Mouse (Mus musculus): ENCODE data around the gene Tcl1b4. TPM values are rescaled to one million over a fixed set of nuclear protein-coding genes. Genes with fewer than 3 reads are reported as not detected.

Gene Tcl1b4
- not detected in 2 replicates for polyA plus RNA-seq (2015; fragmentation: Nextera tagmentation; extraction: Ambion mirVana)

DNA sequence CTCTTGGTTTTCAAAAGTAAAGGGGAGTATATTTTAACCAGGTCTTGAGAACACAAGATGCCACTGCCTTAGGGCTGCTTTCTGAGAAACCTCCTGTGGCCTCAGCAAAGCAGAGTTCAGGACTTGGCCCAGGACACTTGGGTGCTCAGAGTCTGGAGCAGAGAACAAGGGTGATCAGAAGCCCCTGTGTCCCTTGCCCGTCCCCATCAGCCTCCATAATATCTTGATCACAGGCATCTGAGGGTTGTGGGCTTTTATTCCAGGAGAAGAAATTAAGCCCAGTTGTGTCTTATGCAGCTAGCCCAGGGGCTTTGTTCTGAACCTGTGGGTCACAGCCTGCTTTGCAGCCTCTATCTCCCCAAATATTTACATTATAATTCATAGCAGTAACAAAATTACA, at the start of gene Tcl1b4:
Tcl1b4 (plus strand) TSS at position 301 of the 400 bp plus-strand sequence.

DNA sequence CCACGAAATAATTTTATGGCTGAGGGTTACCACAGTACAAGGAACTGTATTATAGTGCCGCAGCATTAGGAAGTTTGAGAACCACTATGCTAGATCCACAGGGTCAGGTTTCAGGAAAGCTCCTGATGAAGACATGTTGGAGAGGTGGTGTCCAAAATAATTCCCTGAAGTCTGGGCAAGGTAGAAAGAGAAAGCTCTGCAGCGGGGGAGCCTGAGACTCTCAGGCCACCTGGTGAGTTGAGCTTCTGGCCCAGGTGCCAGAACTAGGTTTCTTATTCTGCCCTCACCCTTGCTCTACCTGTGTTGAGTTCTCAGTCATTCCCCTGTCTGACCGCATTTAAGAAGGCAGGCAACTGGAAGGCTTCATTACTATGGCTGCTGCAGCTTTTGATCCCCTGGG, 42.4 kb upstream of the Tcl1b4 start, which contains the start of gene Tcl1b1:
Tcl1b1 (plus strand) TSS at position 301 of the 400 bp plus-strand sequence.

DNA sequence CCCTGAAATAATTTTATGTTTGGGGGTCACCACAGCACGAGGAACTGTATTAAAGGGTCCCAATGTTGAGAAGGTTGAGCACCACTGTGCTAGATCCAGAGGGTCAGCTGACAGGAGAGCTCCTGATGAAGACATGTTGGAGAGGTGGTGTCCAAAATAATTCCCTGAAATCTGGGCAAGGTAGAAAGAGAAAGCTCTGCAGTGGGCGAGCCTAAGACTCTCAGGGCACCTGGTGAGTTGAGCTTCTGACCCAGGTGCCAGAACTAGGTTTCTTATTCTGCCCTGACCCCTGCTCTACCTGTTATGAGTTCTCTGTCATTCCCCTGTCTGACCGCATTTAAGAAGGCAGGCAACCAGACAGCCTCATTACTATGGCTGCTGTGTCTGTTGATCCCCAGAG, 25.7 kb upstream of the Tcl1b4 start, which contains the start of gene Tcl1b5:
Tcl1b5 (plus strand) TSS at position 301 of the 400 bp plus-strand sequence.

DNA sequence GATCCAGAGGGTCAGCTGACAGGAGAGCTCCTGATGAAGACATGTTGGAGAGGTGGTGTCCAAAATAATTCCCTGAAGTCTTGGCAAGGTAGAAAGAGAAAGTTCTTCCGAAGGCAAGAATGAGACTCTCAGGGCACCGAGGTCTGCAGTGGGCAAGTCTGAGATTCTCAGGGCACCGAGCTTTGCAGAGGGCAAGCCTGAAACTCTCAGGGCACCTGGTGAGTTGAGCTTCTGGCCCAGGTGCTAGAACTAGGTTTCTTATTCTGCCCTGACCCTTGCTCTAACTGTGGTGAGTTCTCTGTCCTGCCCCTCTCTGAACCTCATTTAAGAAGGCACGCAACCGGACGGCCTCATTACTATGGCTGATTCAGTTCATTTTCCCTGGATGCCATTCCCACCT, 11.0 kb upstream of the Tcl1b4 start, which contains the start of gene Tcl1b3:
Tcl1b3 (plus strand) TSS at position 301 of the 400 bp plus-strand sequence.

DNA sequence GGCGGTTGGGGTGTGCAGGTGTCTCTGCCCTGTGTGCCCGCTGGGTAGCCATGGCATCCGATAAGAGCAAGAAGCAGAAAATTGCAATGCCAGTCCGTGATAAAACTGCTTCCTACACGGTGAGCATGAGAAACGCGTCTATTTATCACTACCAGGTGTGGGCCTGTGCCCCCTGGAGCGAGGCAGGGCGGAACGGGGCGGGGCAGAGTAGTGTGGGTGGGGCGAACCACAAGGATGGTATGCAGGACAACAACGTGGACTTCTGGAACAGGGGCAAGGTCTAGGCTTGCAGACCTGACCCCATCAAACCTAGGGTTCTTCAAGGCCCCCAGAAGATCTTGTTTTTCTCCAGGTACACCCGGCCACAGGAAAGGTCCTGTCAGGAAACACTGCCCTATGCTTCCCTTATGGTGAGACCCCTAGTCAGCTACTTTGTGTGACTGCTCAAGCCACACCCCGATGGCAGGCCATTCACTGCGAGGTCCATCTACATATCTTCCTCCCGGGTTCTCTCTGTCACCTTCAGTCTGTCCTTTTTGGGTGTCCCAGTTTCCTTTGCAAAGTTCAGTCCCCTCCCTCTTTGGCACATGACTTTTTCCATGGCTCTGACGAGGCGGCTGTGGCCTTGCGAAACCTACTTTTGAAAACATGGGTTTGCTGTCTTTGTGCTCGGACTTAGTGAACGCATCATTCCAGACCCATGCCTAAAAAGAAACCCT, 21.0 kb downstream of the Tcl1b4 start, which contains the start of gene Tcl1:
Tcl1 (minus strand) TSS at position 193 of the 719 bp plus-strand sequence.

Other genes with a start within 250 kb of the Tcl1b4 start
- gene Syne3, start 192.1 kb upstream of the Tcl1b4 start, polyA plus RNA-seq (2015; fragmentation: Nextera tagmentation; extraction: Ambion mirVana) = 3.1 and 3.7 TPM in 2 replicates
- 222 and 225 TPM in 2 replicates for gene Glrx5, start 169.3 kb upstream of the Tcl1b4 start, polyA plus RNA-seq (2015; fragmentation: Nextera tagmentation; extraction: Ambion mirVana)
- gene Tcl1b2, start 55.9 kb upstream of the Tcl1b4 start, polyA plus RNA-seq (2015; fragmentation: Nextera tagmentation; extraction: Ambion mirVana) = not detected in 2 replicates
- not detected in 2 replicates for gene Tcl1b1, start 42.3 kb upstream of the Tcl1b4 start, polyA plus RNA-seq (2015; fragmentation: Nextera tagmentation; extraction: Ambion mirVana)
- gene Tcl1b5, start 25.6 kb upstream of the Tcl1b4 start, polyA plus RNA-seq (2015; fragmentation: Nextera tagmentation; extraction: Ambion mirVana) = not detected in 2 replicates
- gene Tcl1b3, start 10.9 kb upstream of the Tcl1b4 start, polyA plus RNA-seq (2015; fragmentation: Nextera tagmentation; extraction: Ambion mirVana) = not detected in 2 replicates
- not detected in 2 replicates for gene Tcl1, start 20.8 kb downstream of the Tcl1b4 start, polyA plus RNA-seq (2015; fragmentation: Nextera tagmentation; extraction: Ambion mirVana)
- not detected in 2 replicates for gene Tunar, start 131.9 kb downstream of the Tcl1b4 start, polyA plus RNA-seq (2015; fragmentation: Nextera tagmentation; extraction: Ambion mirVana)